Mouse (Mus musculus): ENCODE data around the gene Smpd1. TPM values are rescaled to one million over a fixed set of nuclear protein-coding genes. Genes with fewer than 3 reads are reported as not detected.

Smpd1 gene
- total RNA-seq, 4 experiments from 2014 or later = 47.6 to 60.6 (median 56.7) TPM

Other genes with a start within 250 kb of the Smpd1 start
- gene Olfr689, start 243.2 kb upstream of the Smpd1 start, total RNA-seq (2022) = not detected
- not detected for gene Olfr690, start 220.3 kb upstream of the Smpd1 start, total RNA-seq (2022)
- gene Olfr691, start 212.1 kb upstream of the Smpd1 start, total RNA-seq (2022) = not detected
- gene Olfr692, start 186.1 kb upstream of the Smpd1 start, total RNA-seq (2022) = not detected
- not detected for gene Gm5901, start 179.3 kb upstream of the Smpd1 start, total RNA-seq (2022)
- gene Fam160a2, start 154.3 kb upstream of the Smpd1 start, total RNA-seq (2022) = 10 to 100 TPM; 10.6 to 14.2 (median 11.8) TPM
- not detected for gene Cnga4, start 149.8 kb upstream of the Smpd1 start, total RNA-seq (2022)
- gene Cckbr, start 128.6 kb upstream of the Smpd1 start, total RNA-seq (2022) = not detected
- 10 to 100 TPM in 1 of 4 experiments, 1 to 10 TPM in 3; 3.5 to 10.5 (median 6.7) TPM for gene Cavin3, start 72.1 kb upstream of the Smpd1 start, total RNA-seq (2022)
- 1 to 10 TPM; 4.7 to 8.0 (median 6.8) TPM for gene Apbb1, start 27.3 kb downstream of the Smpd1 start, total RNA-seq (2022)
- gene Hpx, start 45.8 kb downstream of the Smpd1 start, total RNA-seq (2022) = under 1 TPM in 1 of 4 experiments, not detected in 3; 0.64 TPM
- gene Trim3, start 79.2 kb downstream of the Smpd1 start, total RNA-seq (2022) = 10 to 100 TPM; 10.0 to 14.9 (median 12.3) TPM
- gene Timm10b, start 85.7 kb downstream of the Smpd1 start, total RNA-seq (2022) = 10 to 100 TPM; 57.2 to 68.1 (median 62.0) TPM
- 1 to 10 TPM; 3.3 to 7.9 (median 6.2) TPM for gene Arfip2, start 86.1 kb downstream of the Smpd1 start, total RNA-seq (2022)
- 1 to 10 TPM in 2 of 4 experiments, under 1 TPM in 2; 0.48 to 5.2 (median 2.2) TPM for gene Gm45799, start 86.2 kb downstream of the Smpd1 start, total RNA-seq (2022)
- under 1 TPM; 0.09 to 0.19 (median 0.11) TPM for gene Dnhd1, start 96.5 kb downstream of the Smpd1 start, total RNA-seq (2022)
- 10 to 100 TPM; 35.7 to 41.8 (median 38.3) TPM for gene Ilk, start 182.2 kb downstream of the Smpd1 start, total RNA-seq (2022)
- gene Rrp8, start 183.0 kb downstream of the Smpd1 start, total RNA-seq (2022) = 10 to 100 TPM; 10.5 to 15.6 (median 13.4) TPM
- gene Taf10, start 190.0 kb downstream of the Smpd1 start, total RNA-seq (2022) = 100 to 1,000 TPM in 1 of 4 experiments, 10 to 100 TPM in 3; 89.4 to 106 (median 97.8) TPM
- gene Tpp1, start 197.9 kb downstream of the Smpd1 start, total RNA-seq (2022) = 10 to 100 TPM; 35.3 to 54.3 (median 47.8) TPM
- 1 to 10 TPM; 1.4 to 2.1 (median 1.7) TPM for gene Dchs1, start 233.3 kb downstream of the Smpd1 start, total RNA-seq (2022)